Mouse (Mus musculus): Measurements from ENCODE around the gene Asmt. TPM values are rescaled to one million over a fixed set of nuclear protein-coding genes. Genes with fewer than 3 reads are reported as not detected.
A peak's percentile ranks its signal among the peaks of the same experiment; 100 is the strongest.

Asmt gene
- total and polyA plus RNA-seq, 2 experiments from 2014 or later: not detected

DNA sequence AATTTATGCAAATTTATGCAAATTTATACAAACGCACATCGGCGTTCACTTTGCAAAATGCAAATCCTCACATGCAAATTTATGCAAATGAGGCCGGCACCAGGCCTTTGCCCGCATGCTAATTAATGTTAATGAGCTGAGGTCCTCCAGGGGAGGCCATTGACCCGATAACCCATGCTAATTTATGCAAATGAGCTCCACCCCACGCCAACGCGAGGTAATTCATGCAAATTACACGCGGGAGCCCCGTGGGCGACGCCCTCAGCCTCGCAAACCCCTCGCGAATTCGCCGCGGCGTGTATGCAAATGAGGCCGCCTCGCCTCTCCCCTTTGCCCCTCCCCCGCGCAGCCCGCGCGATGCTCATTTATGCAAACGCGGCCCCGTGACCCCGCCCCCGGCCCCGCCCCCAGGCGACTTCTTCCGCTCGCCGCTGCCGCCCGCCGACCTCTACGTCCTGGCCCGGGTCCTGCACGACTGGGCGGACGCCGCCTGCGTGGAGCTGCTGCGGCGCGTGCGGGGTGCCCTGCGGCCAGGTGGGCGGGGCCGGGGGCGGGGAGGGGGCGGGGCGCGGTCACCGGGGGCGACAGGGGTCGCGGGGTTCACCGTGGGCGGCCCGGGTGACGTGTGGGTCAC, 4.3 kb downstream of the Asmt start:
- Histone ChIP-seq H3K4me2 (ENCODE audit: low read depth, low read length) (no peak overlapping the region), H3K9ac (replicated peaks; ENCODE audit: low read length) (no peak overlapping the region), H3K4me3 (ENCODE audit: low read length) (no peak overlapping the region), H3K27me3 (ENCODE audit: insufficient read depth, low read length) (no peaks in the 10 kb centered on the region), H3K4me1 (ENCODE audit: insufficient read depth, low read length) (no peaks in the 10 kb centered on the region), H3K27ac (no peak overlapping the region), H3K36me3 (ENCODE audit: insufficient read depth, low read length) (no peaks in the 10 kb centered on the region), H3K9me3 (ENCODE audit: low read length) (peaks cover 17% of the 10 kb centered on the region)
- DNase-seq (ENCODE audit: low spot score) (peak; percentile 1), ATAC-seq (no peak)
- WGBS: 86% methylated on average over 66 of the region's 67 CpGs
- no peak for TF ChIP-seq CTCF (IDR thresholded peaks at IDR 0.05; ENCODE audit: low read depth)

DNA sequence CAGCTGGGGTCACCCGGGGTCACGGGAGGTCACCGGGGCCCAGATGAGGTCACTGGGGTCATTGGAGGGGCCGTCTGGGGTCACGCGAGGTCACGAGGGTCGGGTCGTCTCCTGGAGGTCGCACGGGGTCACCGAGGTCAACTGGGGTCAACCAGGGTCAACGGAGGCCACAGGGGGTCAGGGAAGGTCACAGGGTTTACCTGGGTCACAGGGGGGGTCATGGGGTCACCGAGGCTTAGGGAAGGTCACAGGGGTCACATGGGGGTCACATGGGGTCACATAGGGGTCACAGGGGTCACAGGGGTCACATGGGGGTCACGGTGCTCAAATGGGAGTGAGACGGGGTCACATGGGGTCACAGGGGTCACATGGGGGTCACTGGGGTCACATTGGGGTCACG, 4.8 kb downstream of the Asmt start:
- WGBS: 99% methylated on average over 15 of the region's 17 CpGs
- DNase-seq (ENCODE audit: low spot score): no peak
- Histone ChIP-seq H3K9ac (replicated peaks; ENCODE audit: low read length) (no peak overlapping the region), H3K36me3 (ENCODE audit: insufficient read depth, low read length) (no peaks in the 10 kb centered on the region), H3K4me2 (ENCODE audit: low read depth, low read length) (no peak overlapping the region), H3K4me1 (ENCODE audit: insufficient read depth, low read length) (no peaks in the 10 kb centered on the region), H3K27me3 (ENCODE audit: insufficient read depth, low read length) (no peaks in the 10 kb centered on the region), H3K4me3 (ENCODE audit: low read length) (no peak overlapping the region), H3K27ac (no peak overlapping the region), H3K9me3 (ENCODE audit: low read length) (peaks cover 17% of the 10 kb centered on the region)
- no peak for ATAC-seq
- no peak for TF ChIP-seq CTCF (IDR thresholded peaks at IDR 0.05; ENCODE audit: low read depth)

DNA sequence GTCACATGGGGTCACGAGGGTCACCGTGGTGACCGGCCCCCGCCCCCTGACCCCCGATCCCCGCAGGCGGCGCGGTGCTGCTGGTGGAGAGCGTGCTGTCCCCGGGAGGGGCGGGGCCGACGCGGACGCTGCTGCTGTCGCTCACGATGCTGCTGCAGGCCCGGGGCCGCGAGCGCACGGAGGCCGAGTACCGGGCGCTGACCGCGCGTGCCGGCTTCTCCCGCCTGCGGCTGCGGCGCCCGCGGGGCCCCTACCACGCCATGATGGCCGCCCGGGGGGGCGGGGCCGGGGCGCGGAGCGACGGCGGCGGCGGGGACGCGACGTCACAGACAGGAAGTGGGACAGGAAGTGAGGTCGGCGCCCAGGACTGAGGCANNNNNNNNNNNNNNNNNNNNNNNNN, 5.2 kb downstream of the Asmt start:
- Histone ChIP-seq H3K36me3 (ENCODE audit: insufficient read depth, low read length) (no peaks in the 10 kb centered on the region), H3K4me1 (ENCODE audit: insufficient read depth, low read length) (no peaks in the 10 kb centered on the region), H3K27me3 (ENCODE audit: insufficient read depth, low read length) (no peaks in the 10 kb centered on the region), H3K4me3 (ENCODE audit: low read length) (no peak overlapping the region), H3K4me2 (ENCODE audit: low read depth, low read length) (no peak overlapping the region), H3K9me3 (ENCODE audit: low read length) (peaks cover 17% of the 10 kb centered on the region), H3K9ac (replicated peaks; ENCODE audit: low read length) (no peak overlapping the region), H3K27ac (no peak overlapping the region)
- 94% methylated on average over 52 of the region's 53 CpGs for WGBS
- ATAC-seq: no peak
- no peak for DNase-seq (ENCODE audit: low spot score)
- TF ChIP-seq CTCF (IDR thresholded peaks at IDR 0.05; ENCODE audit: low read depth): no peak
